Mouse (Mus musculus): Measurements from ENCODE around the gene Col6a2.

- no peak for TF ChIP-seq CTCF (IDR thresholded peaks at IDR 0.05; ENCODE audit: low read depth)
- TF ChIP-seq EP300 (IDR thresholded peaks at IDR 0.05; ENCODE audit: low read depth): no peak
Measured at GRCm38 (mm10) chr10:76627714-76628113, 4.3 kb upstream of the Col6a2 start.
